Mouse (Mus musculus): ENCODE data around the gene Nkiras1.
A peak's percentile ranks its signal among the peaks of the same experiment; 100 is the strongest.
"Not testable (repeated sequence)": the region's sequence is repeated elsewhere in the genome, so short reads cannot be mapped to it uniquely, and the experiment has no call there.

The Nkiras1 gene

GRCm38 (mm10) chr14:18270529-18271441, at the start of gene Nkiras1, which contains the start of gene Rpl15:
Nkiras1 (plus strand) TSS chr14:18271136.
Rpl15 (minus strand) TSS chr14:18271391.
- peak; percentile 99 for DNase-seq (ENCODE audit: low read depth, low spot score)

DNA sequence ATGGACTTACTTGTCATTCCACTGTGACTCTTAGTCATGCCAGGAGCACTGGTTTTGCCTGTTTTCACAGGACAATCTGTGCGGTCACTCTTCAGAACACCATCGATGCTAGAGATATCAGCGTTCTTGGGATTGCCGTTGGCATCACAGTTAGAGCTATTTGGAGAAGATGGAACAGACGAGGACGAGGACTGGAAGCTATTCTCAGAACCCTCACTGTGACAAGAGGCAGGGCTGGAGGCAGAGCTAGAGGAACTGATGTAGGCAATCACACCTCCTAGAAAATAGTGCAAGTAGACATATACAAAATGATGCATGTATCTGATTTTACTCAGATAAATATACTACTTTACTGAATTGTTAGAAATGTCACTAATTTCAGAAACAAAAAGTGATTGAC, 49.0 kb upstream of the Nkiras1 start:
- no peak for DNase-seq (ENCODE audit: low read depth, low spot score)

DNA sequence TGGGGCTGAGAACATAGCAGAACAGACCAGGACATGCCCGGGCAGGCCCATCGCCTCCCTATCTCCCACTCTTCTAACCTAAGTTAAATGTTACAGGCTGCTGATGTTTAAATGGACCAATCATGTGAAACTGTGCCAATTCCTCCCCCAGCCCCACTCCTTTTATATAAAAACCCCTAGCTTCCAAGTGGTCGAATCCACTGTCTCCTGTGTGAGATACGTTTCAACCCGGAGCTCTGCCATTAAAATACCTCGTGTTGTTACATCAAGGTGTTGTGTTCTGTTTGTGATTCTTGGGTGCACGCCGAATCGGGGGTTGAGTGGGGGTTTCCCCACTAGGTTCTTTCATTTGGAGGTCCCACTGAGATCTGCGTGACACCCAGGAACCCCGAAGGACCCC, 45.5 kb upstream of the Nkiras1 start:
- not testable (repeated sequence) for DNase-seq (ENCODE audit: low read depth, low spot score)

DNA sequence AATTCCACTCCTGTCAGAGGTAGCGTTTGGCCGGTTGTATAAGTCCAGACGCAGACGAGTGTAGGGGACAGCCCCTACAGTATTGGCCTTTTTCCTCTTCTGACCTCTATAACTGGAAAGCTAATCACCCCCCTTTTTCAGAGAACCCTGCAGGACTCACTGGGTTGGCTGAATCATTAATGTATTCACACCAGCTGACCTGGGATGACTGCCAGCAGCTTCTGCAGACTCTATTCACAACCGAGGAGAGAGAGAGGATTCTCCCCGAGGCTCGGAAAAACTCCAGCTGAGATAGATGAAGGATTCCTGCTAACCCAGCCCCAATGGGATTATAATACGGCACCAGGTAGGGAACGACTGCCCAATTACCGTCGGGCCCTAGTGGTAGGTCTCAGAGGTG, 44.8 kb upstream of the Nkiras1 start:
- not testable (repeated sequence) for DNase-seq (ENCODE audit: low read depth, low spot score)

- DNase-seq (ENCODE audit: low read depth, low spot score), result not testable (repeated sequence)
These were observed 41.2 kb upstream of the Nkiras1 start for GRCm38 (mm10) chr14:18229751-18230150.

- not testable (repeated sequence) for DNase-seq (ENCODE audit: low read depth, low spot score)
These were observed 39.1 kb upstream of the Nkiras1 start for GRCm38 (mm10) chr14:18231866-18232265.

- no peak for DNase-seq (ENCODE audit: low read depth, low spot score)
These were observed 37.9 kb upstream of the Nkiras1 start for GRCm38 (mm10) chr14:18233076-18233475.

DNA sequence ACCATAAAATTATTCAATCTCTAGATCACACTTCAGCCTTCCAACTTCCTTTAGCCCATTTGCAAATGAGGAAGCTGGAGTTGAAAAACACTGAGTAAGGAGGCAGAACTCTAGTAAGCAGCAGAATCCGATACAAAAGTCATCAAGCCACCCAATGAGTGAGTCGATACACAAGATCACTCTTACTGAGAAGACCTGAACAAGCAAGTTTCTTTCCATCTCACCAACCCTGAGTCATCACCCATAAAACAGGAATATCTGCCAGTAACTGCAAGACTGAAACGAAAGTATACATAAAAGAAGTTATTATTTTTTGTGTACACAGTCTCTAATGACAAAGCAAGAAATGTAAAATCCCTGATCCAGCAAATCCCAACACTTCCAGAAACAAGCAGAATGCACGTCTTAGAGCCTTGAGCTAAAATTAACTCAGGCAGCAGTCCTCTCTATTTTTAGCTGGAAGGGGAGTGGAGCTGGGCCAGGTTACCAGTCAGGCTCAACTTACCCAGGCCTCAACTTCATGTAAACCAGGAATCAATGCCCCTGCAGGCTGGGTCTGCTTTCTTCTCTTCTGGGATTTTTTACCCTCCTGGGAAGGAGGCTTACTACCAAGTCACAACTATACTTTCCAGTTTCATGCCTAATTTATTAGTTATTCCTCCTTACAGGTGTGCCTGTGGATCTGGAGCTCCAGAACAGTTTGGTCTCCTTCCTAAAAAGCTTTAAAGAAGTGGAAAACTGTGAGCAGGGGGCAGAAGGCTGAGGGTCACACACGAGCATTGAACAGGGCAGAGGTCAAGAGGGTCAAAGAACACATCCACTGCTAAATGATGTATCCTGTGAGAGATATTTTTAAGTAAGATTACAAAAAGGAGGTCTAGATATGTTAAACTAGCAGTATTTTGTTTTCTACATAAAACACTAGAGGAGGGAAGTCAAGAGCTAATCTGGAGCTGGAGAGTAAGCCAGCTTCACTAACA, 36.7 kb upstream of the Nkiras1 start:
- DNase-seq (ENCODE audit: low read depth, low spot score), result peak; percentile 79

GRCm38 (mm10) chr14:18236496-18237235, 34.3 kb upstream of the Nkiras1 start:
- not testable (repeated sequence) for DNase-seq (ENCODE audit: low read depth, low spot score)

GRCm38 (mm10) chr14:18237381-18237780, 33.6 kb upstream of the Nkiras1 start:
- DNase-seq (ENCODE audit: low read depth, low spot score), result no peak

DNA sequence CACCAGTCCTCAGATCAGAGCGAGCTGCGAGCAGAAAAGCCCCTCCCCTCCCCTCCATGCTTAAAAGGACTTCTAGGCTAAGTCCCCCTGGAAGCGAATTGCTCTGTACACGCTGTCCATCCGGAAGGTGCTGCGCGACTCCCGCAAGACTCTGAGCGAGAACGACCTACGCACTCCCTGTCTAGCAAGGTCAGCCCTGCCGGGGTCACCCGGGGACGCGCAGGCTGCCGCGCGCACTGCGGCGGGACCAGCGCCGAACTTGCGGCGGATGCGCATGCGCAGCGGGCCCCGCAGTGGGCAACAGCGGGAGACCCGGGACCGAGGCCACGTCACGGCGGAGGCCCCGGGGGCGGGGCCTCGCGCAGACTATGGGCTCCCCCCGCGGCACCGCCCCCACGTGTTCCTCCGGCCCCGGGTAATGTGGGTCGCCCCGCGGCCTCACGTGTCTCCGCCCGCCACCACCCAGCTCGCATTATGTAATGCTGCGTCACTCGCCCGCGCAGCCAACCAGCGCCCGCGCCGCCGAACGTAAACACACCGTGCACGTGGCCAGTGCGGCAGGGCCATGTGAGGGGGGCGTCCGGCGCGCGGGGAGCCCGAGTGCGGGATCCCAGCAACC, 32.7 kb upstream of the Nkiras1 start:
- DNase-seq (ENCODE audit: low read depth, low spot score), result peak; percentile 99

DNA sequence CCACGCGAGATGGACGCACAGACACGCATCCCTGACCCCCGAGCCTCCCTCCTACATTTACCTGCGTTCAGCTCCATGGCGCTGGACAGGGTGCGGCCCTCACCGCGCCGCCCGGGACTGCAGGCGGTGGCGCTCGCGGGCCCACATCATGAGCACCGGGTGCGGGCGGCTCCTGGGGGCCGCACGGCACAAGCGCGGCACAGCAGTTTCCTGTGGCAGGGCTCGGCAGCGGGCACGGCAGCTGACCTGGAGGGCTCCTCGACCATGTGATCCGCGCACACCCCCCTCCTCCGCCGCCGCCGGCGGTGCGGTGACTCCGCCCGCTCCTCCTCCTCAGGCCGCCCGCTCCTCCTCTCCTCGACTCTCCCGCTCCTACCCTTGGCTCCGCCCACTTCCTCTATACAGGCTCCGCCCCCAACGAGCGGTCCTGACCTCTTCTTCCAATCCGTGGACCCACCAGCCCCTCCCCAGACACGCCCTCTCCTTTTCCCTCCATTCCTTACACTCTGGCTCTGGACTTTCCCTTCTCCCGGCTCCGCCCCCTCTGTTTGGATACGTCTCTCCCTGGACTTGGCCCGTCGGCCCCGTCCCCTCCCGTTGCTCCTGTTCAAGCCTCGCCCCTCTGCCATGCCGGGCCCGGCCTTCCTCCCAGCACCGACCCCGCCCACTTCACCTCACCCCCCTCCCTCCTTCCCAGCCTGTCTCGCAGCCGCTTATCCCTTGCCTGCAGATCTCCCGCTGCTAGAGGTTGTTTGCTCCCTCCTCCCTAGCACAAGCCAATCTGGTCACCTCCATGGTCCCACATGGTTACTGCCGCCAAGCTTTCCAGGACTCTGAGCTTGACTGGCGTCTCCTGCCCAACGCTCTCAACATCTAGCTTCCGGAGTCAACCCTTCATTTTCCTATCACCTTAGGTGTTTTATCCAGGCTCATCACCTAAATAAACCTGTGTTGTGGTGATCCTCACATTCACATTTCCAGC, 31.9 kb upstream of the Nkiras1 start, which contains the start of gene Nr1d2:
TSS of gene Nr1d2 (minus strand) at position 378 of the 982 bp plus-strand sequence.
- peak; percentile 100 for DNase-seq (ENCODE audit: low read depth, low spot score)

DNA sequence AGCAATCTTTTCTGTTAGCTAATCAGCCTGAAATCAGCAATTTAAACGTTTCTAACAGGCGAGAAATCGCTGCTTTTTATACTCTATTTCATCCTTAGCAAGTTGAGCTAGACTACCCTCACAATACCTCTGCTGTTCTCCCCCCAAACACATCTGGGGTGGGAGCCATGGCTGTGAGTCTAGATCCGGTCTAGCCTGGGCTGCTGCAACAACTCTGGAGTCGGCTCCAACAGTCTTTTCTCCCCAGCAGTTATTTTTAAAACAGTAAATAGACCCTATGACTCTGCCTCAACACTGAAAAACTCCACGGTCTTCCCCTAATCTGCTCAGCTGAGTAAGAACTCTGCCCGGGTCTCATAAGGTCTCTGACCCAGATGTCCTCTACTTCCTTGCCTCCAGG, 30.8 kb upstream of the Nkiras1 start:
- DNase-seq (ENCODE audit: low read depth, low spot score), result no peak

- DNase-seq (ENCODE audit: low read depth, low spot score), result no peak
These were observed 29.1 kb upstream of the Nkiras1 start for GRCm38 (mm10) chr14:18241786-18242185.

DNA sequence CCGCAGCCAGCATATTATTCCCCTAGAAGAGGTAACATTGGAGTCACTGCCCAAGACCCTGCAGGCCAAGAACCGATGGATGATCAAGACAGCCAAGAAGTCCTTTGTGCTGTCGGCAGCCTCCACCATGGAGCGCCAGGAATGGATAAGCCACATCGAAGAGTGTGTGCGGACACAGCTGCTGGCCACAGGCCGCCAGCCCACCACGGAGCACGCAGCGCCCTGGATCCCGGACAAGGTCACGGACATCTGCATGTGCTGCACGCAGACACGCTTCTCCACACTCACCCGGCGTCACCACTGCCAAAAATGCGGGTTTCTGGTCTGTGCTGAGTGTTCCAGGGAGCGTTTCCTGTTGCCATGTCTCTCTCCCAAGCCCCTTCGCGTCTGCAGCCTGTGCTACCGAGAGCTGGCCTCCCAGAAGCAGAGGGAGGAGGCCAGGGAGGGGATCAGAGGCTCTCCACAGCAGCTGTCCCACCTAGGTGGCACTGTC, 28.3 kb upstream of the Nkiras1 start:
- no peak for DNase-seq (ENCODE audit: low read depth, low spot score)

- no peak for DNase-seq (ENCODE audit: low read depth, low spot score)
These were observed 9.7 kb upstream of the Nkiras1 start for GRCm38 (mm10) chr14:18261203-18261602.

- DNase-seq (ENCODE audit: low read depth, low spot score), result no peak
These were observed 7.5 kb upstream of the Nkiras1 start for GRCm38 (mm10) chr14:18263427-18263826.

- not testable (repeated sequence) for DNase-seq (ENCODE audit: low read depth, low spot score)
These were observed 898 bp upstream of the Nkiras1 start for GRCm38 (mm10) chr14:18269947-18270528.

- no peak for DNase-seq (ENCODE audit: low read depth, low spot score)
These were observed 730 bp downstream of the Nkiras1 start for GRCm38 (mm10) chr14:18271666-18272065.

All from skeletal muscle tissue, adult 2 months (tissue).